Mouse (Mus musculus) pancreas, adult 10 weeks (tissue): ENCODE results near the gene Timd2. TPM values are rescaled to one million over a fixed set of nuclear protein-coding genes. Genes with fewer than 3 reads are reported as not detected.

ENCODE experiments used
- polyA plus RNA-seq: library from polyadenylated mRNA; stranded (reverse); fragments of 350-450 nt; fragmentation: Illumina TruSeq; extraction: RNeasy Lipid Tissue Mini Kit (QIAGEN cat#74804); gene quantifications from one replicate; pipeline ENCODE4 v1.2.3, GENCODE M21; 2015; ENCODE audit warnings: low read depth, low replicate concordance; ENCODE audit not compliant: insufficient read depth

Gene Timd2
- not detected for polyA plus RNA-seq

GRCm38 (mm10) chr11:46706664-46707356 lies at the start of gene Timd2:
TSS of gene Timd2 (minus strand) at chr11:46707061.

GRCm38 (mm10) chr11:46735076-46735475 lies 28.2 kb upstream of the Timd2 start, which contains the start of gene Havcr1:
TSS of gene Havcr1 (plus strand) at chr11:46735080.

GRCm38 (mm10) chr11:46629211-46629795 lies 77.6 kb downstream of the Timd2 start, which contains the start of gene Dppa1:
TSS of gene Dppa1 (minus strand) at chr11:46629261.

Other genes starting within 250 kb of the Timd2 start
- gene Gm12169, start 182.8 kb downstream of the Timd2 start, polyA plus RNA-seq: not detected
- gene BC053393, start 135.5 kb downstream of the Timd2 start, polyA plus RNA-seq: not detected
- not detected for gene Dppa1, start 77.8 kb downstream of the Timd2 start, polyA plus RNA-seq
- gene Havcr1, start 28.0 kb upstream of the Timd2 start, polyA plus RNA-seq: not detected
- 2.9 TPM for gene Timd4, start 103.7 kb upstream of the Timd2 start, polyA plus RNA-seq